ENCODE assay signal across 11 mouse cellular contexts in the genomic region with DNA sequence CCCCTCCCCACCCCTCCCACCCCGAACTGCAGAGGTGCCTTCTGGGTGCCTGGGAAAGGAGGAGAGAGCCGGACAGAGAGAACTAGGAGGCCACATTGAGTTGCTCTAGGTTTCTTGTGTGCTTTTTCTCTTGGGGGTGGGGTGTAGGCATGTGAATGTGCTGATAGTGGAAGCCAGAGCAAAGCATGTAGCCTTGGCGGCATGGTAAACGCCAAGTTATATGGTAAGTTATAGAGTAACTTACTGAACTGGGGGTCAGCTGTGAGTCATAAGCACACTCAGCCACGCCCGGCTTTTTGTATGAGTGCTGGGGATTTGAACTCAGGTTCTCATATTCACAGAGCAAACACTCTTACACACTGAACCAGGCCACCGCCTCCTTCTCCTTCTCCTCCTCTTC. TPM values are rescaled to one million over a fixed set of nuclear protein-coding genes. Genes with fewer than 3 reads are reported as not detected.
DNase-seq lines count a peak whose midpoint lies in the region; ATAC-seq and TF ChIP-seq lines count a peak whose summit lies in the region.
"Had no signal": no experiment of that assay in that cellular context is flagged by ENCODE, and none has a peak within 500 bp of the region (broad histone marks: within the 10 kb centered on the region; RNA-seq: fewer than 3 reads in every experiment).

No protein-coding gene starts in this region.

- 0 out of 2 replicates have a peak overlapping the region, but pooled peaks have one; percentile 28 for H3K9ac ChIP-seq in heart, embryonic 16.5 days (ENCODE audit: low read length)
- H3K9ac ChIP-seq in MEL (ENCODE audit: control insufficient read depth, low read depth, low read length, poor library complexity, severe bottlenecking) = peak overlapping the region; percentile 22; the same call in 1 of the 2 replicates
- peak overlapping the region; percentile 18 for H3K9ac ChIP-seq in liver, embryonic 11.5 days (ENCODE audit: low read depth, low read length)
- no peak overlapping the region for H3K9ac ChIP-seq in forebrain, embryonic 16.5 days (replicated peaks; ENCODE audit: low read depth, low read length)
- H3K9ac ChIP-seq: neural tube, embryonic 15.5 days had no signal

- no peak for TF ChIP-seq POLR2A in MEL (IDR thresholded peaks at IDR 0.05; ENCODE audit: control insufficient read depth in 1 of 2, insufficient read depth in 1 of 2, low read depth in 1 of 2, low read length in 2 of 2, poor library complexity in 1 of 2)

- DNase-seq in heart, postnatal 36 days = no peak
- DNase-seq in 3T3-L1 (ENCODE audit: low read depth, low spot score) (peak; percentile 41), MEL (ENCODE audit: low read depth, low spot score) (peak; percentile 56)
- no peak for DNase-seq in liver, embryonic 11.5 days (ENCODE audit: low spot score)
- DNase-seq in left cerebral cortex, postnatal 36 days (ENCODE audit: low spot score in 2 of 2) = no peak
- no peak for DNase-seq in urinary bladder, adult 18-20 months (ENCODE audit: low spot score in 2 of 2)
- DNase-seq: lung, postnatal 4 days had no signal

- intact Hi-C loops in heart, postnatal 36 days (cut with DNase I) = loop anchor here (2.0 kb wide), 1 partner anchor 16 kb away; no protein-coding TSS in a partner anchor
- intact Hi-C loops in left cerebral cortex, postnatal 36 days (cut with DNase I) = no loop called here

- H3K4me2 ChIP-seq in heart, embryonic 16.5 days (ENCODE audit: low read depth, low read length) = no peak overlapping the region
- peak overlapping the region; percentile 44 for H3K4me2 ChIP-seq in liver, embryonic 11.5 days
- H3K4me2 ChIP-seq in forebrain, embryonic 16.5 days (ENCODE audit: low read length) = no peak overlapping the region
- H3K4me2 ChIP-seq: neural tube, embryonic 15.5 days had no signal

- H3K79me2 ChIP-seq in MEL (ENCODE audit: control insufficient read depth, insufficient read depth, low read length, poor library complexity) = peaks cover 19% of the 10 kb centered on the region

- peaks cover 62% of the 10 kb centered on the region for H3K4me1 ChIP-seq in heart, embryonic 16.5 days (ENCODE audit: control insufficient read depth, insufficient read depth, low read length)
- peaks cover 9 to 18% of the 10 kb centered on the region in 2 experiments for H3K4me1 ChIP-seq in MEL (ENCODE audit: control insufficient read depth in 1 of 2, insufficient read depth in 2 of 2, low read length in 2 of 2)
- H3K4me1 ChIP-seq in liver, embryonic 11.5 days (replicated peaks; ENCODE audit: control insufficient read depth, insufficient read depth, low read length) = peaks cover 69% of the 10 kb centered on the region
- peaks cover 14% of the 10 kb centered on the region for H3K4me1 ChIP-seq in forebrain, embryonic 16.5 days (replicated peaks; ENCODE audit: control insufficient read depth, insufficient read depth, low read length)

- no peak overlapping the region for H3K4me3 ChIP-seq in heart, embryonic 16.5 days (ENCODE audit: low read length)
- no peak overlapping the region for H3K4me3 ChIP-seq in MEL (ENCODE audit: control insufficient read depth in 1 of 2, insufficient read depth in 1 of 2, low read depth in 2 of 2, low read length in 2 of 2)
- no peak overlapping the region for H3K4me3 ChIP-seq in liver, embryonic 11.5 days (ENCODE audit: low read depth, low read length)
- H3K4me3 ChIP-seq in forebrain, embryonic 16.5 days (replicated peaks; ENCODE audit: low read length) = no peak overlapping the region
- H3K4me3 ChIP-seq: neural tube, embryonic 15.5 days had no signal

- ATAC-seq in heart, embryonic 16.5 days (replicated peaks; ENCODE audit: extremely low read depth, insufficient read depth, low FRiP score) = no peak
- ATAC-seq in liver, embryonic 11.5 days (replicated peaks; ENCODE audit: low FRiP score) = peak; percentile 80
- ATAC-seq in forebrain, embryonic 16.5 days = no peak

- no peaks in the 10 kb centered on the region for H3K36me3 ChIP-seq in heart, embryonic 16.5 days (ENCODE audit: control insufficient read depth, insufficient read depth)
- peaks cover 0 to 14% of the 10 kb centered on the region in 2 experiments; a peak in 3 of 4 replicates for H3K36me3 ChIP-seq in MEL (ENCODE audit: control insufficient read depth in 1 of 2, insufficient read depth in 2 of 2, low read length in 2 of 2)
- no peaks in the 10 kb centered on the region for H3K36me3 ChIP-seq in liver, embryonic 11.5 days (ENCODE audit: control insufficient read depth, insufficient read depth, low read length)
- no peaks in the 10 kb centered on the region for H3K36me3 ChIP-seq in forebrain, embryonic 16.5 days (ENCODE audit: control insufficient read depth, insufficient read depth)
- H3K36me3 ChIP-seq: neural tube, embryonic 15.5 days had no signal

- no peaks in the 10 kb centered on the region for H3K27me3 ChIP-seq in heart, embryonic 16.5 days (ENCODE audit: control insufficient read depth, insufficient read depth, low read length)
- H3K27me3 ChIP-seq in MEL (ENCODE audit: control insufficient read depth in 1 of 2, insufficient read depth in 2 of 2, low read length in 2 of 2) = no peaks in the 10 kb centered on the region
- no peaks in the 10 kb centered on the region for H3K27me3 ChIP-seq in liver, embryonic 11.5 days (replicated peaks; ENCODE audit: control insufficient read depth, insufficient read depth, low read length)
- H3K27me3 ChIP-seq in forebrain, embryonic 16.5 days (replicated peaks; ENCODE audit: control insufficient read depth, insufficient read depth, low read length) = no peaks in the 10 kb centered on the region
- H3K27me3 ChIP-seq: neural tube, embryonic 15.5 days had no signal

- no peak for TF ChIP-seq EP300 in MEL (IDR thresholded peaks at IDR 0.05; ENCODE audit: low read depth in 1 of 2, low read length in 2 of 2)

- TF ChIP-seq RAD21 in MEL (IDR thresholded peaks at IDR 0.05; ENCODE audit: low read depth, low read length) = no peak

- H3K9me3 ChIP-seq in heart, embryonic 16.5 days (replicated peaks; ENCODE audit: control insufficient read depth, low read length) = no peaks in the 10 kb centered on the region
- H3K9me3 ChIP-seq in MEL (replicated peaks; ENCODE audit: insufficient read depth, low read length) = no peaks in the 10 kb centered on the region
- no peaks in the 10 kb centered on the region for H3K9me3 ChIP-seq in liver, embryonic 11.5 days (ENCODE audit: control insufficient read depth, low read length)
- H3K9me3 ChIP-seq in forebrain, embryonic 16.5 days (ENCODE audit: control insufficient read depth, low read length) = no peaks in the 10 kb centered on the region
- H3K9me3 ChIP-seq: neural tube, embryonic 15.5 days had no signal

- WGBS in heart, embryonic 16.5 days = 55% methylated on average over 7 of the region's 7 CpGs
- 35% methylated on average over 7 of the region's 7 CpGs for WGBS in liver, embryonic 11.5 days
- WGBS in forebrain, embryonic 16.5 days = 84% methylated on average over 7 of the region's 7 CpGs

- peak overlapping the region; percentile 49 for H3K27ac ChIP-seq in heart, embryonic 16.5 days (ENCODE audit: low read length)
- peak overlapping the region; percentile 45 for H3K27ac ChIP-seq in MEL (ENCODE audit: control insufficient read depth, low read depth, low read length)
- peak overlapping the region; percentile 94 for H3K27ac ChIP-seq in liver, embryonic 11.5 days (ENCODE audit: low read depth, low read length)
- H3K27ac ChIP-seq in forebrain, embryonic 16.5 days (ENCODE audit: low read length) = no peak overlapping the region
- H3K27ac ChIP-seq: hindbrain, postnatal 0 days; neural tube, embryonic 15.5 days had no signal

- no peak for TF ChIP-seq CTCF in MEL (IDR thresholded peaks at IDR 0.05 in 2 of 3, conservative IDR thresholded peaks at IDR 0.05 in 1 of 3; ENCODE audit: control insufficient read depth in 1 of 3, insufficient read depth in 1 of 3, low read depth in 2 of 3, low read length in 3 of 3, poor library complexity in 1 of 3, severe bottlenecking in 1 of 3)

RNA-seq across cellular contexts. Expression of a gene that starts 17.5 kb away (rescaled TPM):
- 91.6 and 92.0 TPM in 2 replicates for polyA plus RNA-seq in heart, embryonic 16.5 days (2015; fragmentation: Nextera tagmentation; extraction: Ambion mirVana)
- 10 to 100 TPM; 17.4 to 19.5 TPM for total RNA-seq in heart, postnatal 36 days (2021)
- total RNA-seq in MEL (2012; rRNA removed) = 40.5 and 52.2 TPM in 2 replicates
- polyA plus RNA-seq in MEL (2012; ENCODE audit: insufficient read depth in 1 of 2, insufficient read length in 2 of 2, low read depth in 1 of 2, low replicate concordance in 2 of 2, missing spikeins in 1 of 2) = 100 to 1,000 TPM in 1 of 2 experiments, not detected in 1; 161 TPM
- polyA plus RNA-seq in liver, embryonic 11.5 days (2014; fragmentation: Nextera tagmentation; extraction: Ambion mirVana) = 99.7 and 101 TPM in 2 replicates
- total RNA-seq in left cerebral cortex, postnatal 36 days (2021) = 100 to 1,000 TPM; 183 to 198 TPM
- polyA plus RNA-seq in forebrain, embryonic 16.5 days (2015; fragmentation: Nextera tagmentation; extraction: Ambion mirVana) = 229 and 232 TPM in 2 replicates

RNA-seq across cellular contexts. Expression of a gene that starts 36.8 kb away (rescaled TPM):
- polyA plus RNA-seq in heart, embryonic 16.5 days (2015; fragmentation: Nextera tagmentation; extraction: Ambion mirVana) = 9.9 and 11.7 TPM in 2 replicates
- 1 to 10 TPM; 3.4 to 5.6 TPM for total RNA-seq in heart, postnatal 36 days (2021)
- total RNA-seq in MEL (2012; rRNA removed) = 11.8 and 19.7 TPM in 2 replicates
- polyA plus RNA-seq in MEL (2012; ENCODE audit: insufficient read depth in 1 of 2, insufficient read length in 2 of 2, low read depth in 1 of 2, low replicate concordance in 2 of 2, missing spikeins in 1 of 2) = 10 to 100 TPM in 1 of 2 experiments, not detected in 1; 17.5 TPM
- polyA plus RNA-seq in liver, embryonic 11.5 days (2014; fragmentation: Nextera tagmentation; extraction: Ambion mirVana) = 17.1 and 17.5 TPM in 2 replicates
- total RNA-seq in left cerebral cortex, postnatal 36 days (2021) = 10 to 100 TPM in 1 of 2 experiments, 1 to 10 TPM in 1; 9.5 to 14.2 TPM
- 16.2 and 16.3 TPM in 2 replicates for polyA plus RNA-seq in forebrain, embryonic 16.5 days (2015; fragmentation: Nextera tagmentation; extraction: Ambion mirVana)

RNA-seq across cellular contexts. Expression of a gene that starts 48.1 kb away (rescaled TPM):
- polyA plus RNA-seq in heart, embryonic 16.5 days (2015; fragmentation: Nextera tagmentation; extraction: Ambion mirVana) = 0.15 and 0.32 TPM in 2 replicates
- total RNA-seq in heart, postnatal 36 days (2021) = under 1 TPM; 0.14 to 0.19 TPM
- not detected in 2 replicates for total RNA-seq in MEL (2012; rRNA removed)
- polyA plus RNA-seq in MEL (2012; ENCODE audit: insufficient read depth in 1 of 2, insufficient read length in 2 of 2, low read depth in 1 of 2, low replicate concordance in 2 of 2, missing spikeins in 1 of 2) = under 1 TPM in 1 of 2 experiments, not detected in 1; 0.10 TPM
- 0.12 and 0.73 TPM in 2 replicates for polyA plus RNA-seq in liver, embryonic 11.5 days (2014; fragmentation: Nextera tagmentation; extraction: Ambion mirVana)
- 1 to 10 TPM; 3.6 to 4.7 TPM for total RNA-seq in left cerebral cortex, postnatal 36 days (2021)
- polyA plus RNA-seq in forebrain, embryonic 16.5 days (2015; fragmentation: Nextera tagmentation; extraction: Ambion mirVana) = 0.66 and 0.70 TPM in 2 replicates

RNA-seq across cellular contexts. Expression of a gene that starts 59.7 kb away (rescaled TPM):
- 0.18 TPM in 1 of 2 replicates, not detected in the other for polyA plus RNA-seq in heart, embryonic 16.5 days (2015; fragmentation: Nextera tagmentation; extraction: Ambion mirVana)
- total RNA-seq in heart, postnatal 36 days (2021) = under 1 TPM; 0.28 to 0.30 TPM
- total RNA-seq in MEL (2012; rRNA removed) = 1.5 TPM in 2 replicates
- polyA plus RNA-seq in MEL (2012; ENCODE audit: insufficient read depth in 1 of 2, insufficient read length in 2 of 2, low read depth in 1 of 2, low replicate concordance in 2 of 2, missing spikeins in 1 of 2) = under 1 TPM in 1 of 2 experiments, not detected in 1; 0.63 TPM
- polyA plus RNA-seq in liver, embryonic 11.5 days (2014; fragmentation: Nextera tagmentation; extraction: Ambion mirVana) = 0.16 and 0.56 TPM in 2 replicates
- total RNA-seq in left cerebral cortex, postnatal 36 days (2021) = 1 to 10 TPM in 1 of 2 experiments, under 1 TPM in 1; 0.22 to 1.1 TPM
- polyA plus RNA-seq in forebrain, embryonic 16.5 days (2015; fragmentation: Nextera tagmentation; extraction: Ambion mirVana) = 0.10 and 0.25 TPM in 2 replicates

Comparison
In these comparisons a context has a peak if more than half of its experiments do, and no peak if none do; other contexts are left out.
1. DNase-seq: peak in 3T3-L1 (single experiment) and MEL (single experiment); none in heart, postnatal 36 days (0 of 2), liver, embryonic 11.5 days (single experiment), left cerebral cortex, postnatal 36 days (0 of 2) and urinary bladder, adult 18-20 months (0 of 2).